ENCODE assay signal across 13 mouse cellular contexts in genomic region chr11:75280066-75280410, GRCm38 (mm10).
DNase-seq lines count a peak whose midpoint lies in the region; ATAC-seq and TF ChIP-seq lines count a peak whose summit lies in the region.
"Had no signal": no experiment of that assay in that cellular context is flagged by ENCODE, and none has a peak within 500 bp of the region (broad histone marks: within the 10 kb centered on the region; RNA-seq: fewer than 3 reads in every experiment).

No protein-coding gene starts in this region.

- intact Hi-C loops in heart, postnatal 14 days (cut with DNase I) = no loop called here

- no peak for ATAC-seq in heart, embryonic 14.5 days (ENCODE audit: insufficient number of reproducible peaks, insufficient read depth, low FRiP score, low read depth)
- ATAC-seq in limb, embryonic 12.5 days (ENCODE audit: insufficient number of reproducible peaks, insufficient read depth, low FRiP score, low TSS enrichment, low read depth) = no peak
- ATAC-seq in lung, postnatal 0 days = no peak

- H3K36me3 ChIP-seq in heart, embryonic 14.5 days (ENCODE audit: control insufficient read depth, insufficient read depth, low read length) = no peaks in the 10 kb centered on the region
- H3K36me3 ChIP-seq in limb, embryonic 12.5 days = no peaks in the 10 kb centered on the region
- no peaks in the 10 kb centered on the region for H3K36me3 ChIP-seq in lung, postnatal 0 days (ENCODE audit: insufficient read depth, low read length)
- H3K36me3 ChIP-seq: forebrain, embryonic 12.5 days; kidney, embryonic 15.5 days; lung, embryonic 15.5 days had no signal

- H3K4me1 ChIP-seq in heart, embryonic 14.5 days (ENCODE audit: control insufficient read depth in 2 of 2, insufficient read depth in 2 of 2, low read length in 2 of 2) = peaks cover 41 to 51% of the 10 kb centered on the region in 2 experiments
- H3K4me1 ChIP-seq in limb, embryonic 12.5 days (replicated peaks) = peaks cover 49% of the 10 kb centered on the region
- H3K4me1 ChIP-seq in lung, postnatal 0 days (ENCODE audit: insufficient read depth, low read depth, low read length) = peaks cover 4% of the 10 kb centered on the region; the same call in 1 of the 2 replicates

- H3K27ac ChIP-seq in heart, embryonic 14.5 days (replicated peaks in 1 of 2; ENCODE audit: control insufficient read depth in 1 of 2, insufficient read depth in 1 of 2, low read depth in 2 of 2, low read length in 2 of 2) = peak overlapping the region; percentile 63 to 66; a peak in 3 of 4 replicates
- 0 out of 2 replicates have a peak overlapping the region, but pooled peaks have one; percentile 14 for H3K27ac ChIP-seq in limb, embryonic 12.5 days
- no peak overlapping the region for H3K27ac ChIP-seq in lung, postnatal 0 days (ENCODE audit: low read length)
- H3K27ac ChIP-seq: kidney, embryonic 15.5 days; lung, embryonic 15.5 days had no signal

- H3K4me2 ChIP-seq in heart, embryonic 14.5 days (ENCODE audit: low read length) = peak overlapping the region; percentile 62; the same call in 1 of the 2 replicates
- peak overlapping the region; percentile 50 for H3K4me2 ChIP-seq in limb, embryonic 12.5 days
- H3K4me2 ChIP-seq in lung, postnatal 0 days (replicated peaks; ENCODE audit: low read depth, low read length) = no peak overlapping the region

- TF ChIP-seq CTCF in lung, postnatal 0 days (IDR thresholded peaks at IDR 0.05) = no peak

- H3K4me3 ChIP-seq in heart, embryonic 14.5 days (ENCODE audit: control insufficient read depth in 1 of 2, insufficient read depth in 1 of 2, low read depth in 1 of 2, low read length in 2 of 2) = no peak overlapping the region
- H3K4me3 ChIP-seq in limb, embryonic 12.5 days (replicated peaks) = no peak overlapping the region
- H3K4me3 ChIP-seq in lung, postnatal 0 days (ENCODE audit: low read depth, low read length) = no peak overlapping the region

- 63% methylated on average over 5 of the region's 5 CpGs for WGBS in heart, embryonic 14.5 days
- 57% methylated on average over 5 of the region's 5 CpGs for WGBS in limb, embryonic 12.5 days
- WGBS in lung, postnatal 0 days = 60% methylated on average over 5 of the region's 5 CpGs

- no peaks in the 10 kb centered on the region for H3K9me3 ChIP-seq in heart, embryonic 14.5 days (ENCODE audit: control insufficient read depth, low read length)
- no peaks in the 10 kb centered on the region for H3K9me3 ChIP-seq in limb, embryonic 12.5 days
- H3K9me3 ChIP-seq in lung, postnatal 0 days (ENCODE audit: low read length) = no peaks in the 10 kb centered on the region
- H3K9me3 ChIP-seq: forebrain, embryonic 12.5 days; kidney, embryonic 15.5 days; lung, embryonic 15.5 days had no signal

- no peak for TF ChIP-seq EP300 in lung, postnatal 0 days (IDR thresholded peaks at IDR 0.05)

- DNase-seq in heart, postnatal 14 days = no peak
- DNase-seq in retina, postnatal 1 day = peak; percentile 69
- no peak for DNase-seq in retina, embryonic 14.5 days (ENCODE audit: low spot score)
- DNase-seq in thymus, postnatal 10 days (ENCODE audit: low spot score in 2 of 2) = peak; percentile 25 to 39
- no peak for DNase-seq in lung, postnatal 0 days (ENCODE audit: low spot score)
- DNase-seq: gastrocnemius, postnatal 36 days; layer of hippocampus, postnatal 36 days; right cerebral cortex, adult 18-20 months had no signal

- H3K9ac ChIP-seq in heart, embryonic 14.5 days (ENCODE audit: low read length) = peak overlapping the region; percentile 59; the same call in 1 of the 2 replicates
- H3K9ac ChIP-seq in limb, embryonic 12.5 days (replicated peaks) = no peak overlapping the region
- no peak overlapping the region for H3K9ac ChIP-seq in lung, postnatal 0 days (replicated peaks; ENCODE audit: low read depth)

- H3K27me3 ChIP-seq in heart, embryonic 14.5 days (ENCODE audit: control insufficient read depth, insufficient read depth, low read length) = 0 out of 2 replicates have a peak, but pooled peaks cover 4% of the 10 kb centered on the region
- peaks cover 36% of the 10 kb centered on the region for H3K27me3 ChIP-seq in limb, embryonic 12.5 days
- H3K27me3 ChIP-seq in lung, postnatal 0 days (replicated peaks; ENCODE audit: insufficient read depth, low read length) = peaks cover 3% of the 10 kb centered on the region

Comparison
In these comparisons a context has a peak if more than half of its experiments do, and no peak if none do; other contexts are left out.
1. DNase-seq: peak in retina, postnatal 1 day (single experiment) and thymus, postnatal 10 days (2 of 2); none in heart, postnatal 14 days (0 of 2), retina, embryonic 14.5 days (single experiment) and lung, postnatal 0 days (single experiment).